12 mouse cellular contexts compared by ENCODE assay signal in the genomic region with DNA sequence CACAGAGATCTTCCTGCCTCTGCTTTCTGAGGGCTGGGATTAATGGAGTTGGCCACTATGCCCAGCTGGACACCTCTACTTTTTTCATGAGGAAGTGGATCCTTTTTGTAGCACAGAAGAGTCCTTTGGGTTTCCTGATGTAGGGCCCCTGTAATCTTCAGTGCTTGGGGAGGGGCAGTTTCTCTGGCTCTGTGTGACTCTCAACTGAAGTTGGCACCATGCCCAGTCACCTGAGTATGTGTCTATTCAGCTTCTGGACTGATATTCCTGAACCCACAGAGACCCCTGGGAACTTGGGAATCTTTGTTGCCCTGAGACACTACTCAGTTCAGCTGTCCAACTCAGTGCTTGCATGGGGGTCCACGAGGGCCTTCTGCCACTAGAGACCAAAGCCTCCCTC. TPM values are rescaled to one million over a fixed set of nuclear protein-coding genes. Genes with fewer than 3 reads are reported as not detected.
DNase-seq lines count a peak whose midpoint lies in the region; ATAC-seq and TF ChIP-seq lines count a peak whose summit lies in the region.
"Had no signal": no experiment of that assay in that cellular context is flagged by ENCODE, and none has a peak within 500 bp of the region (broad histone marks: within the 10 kb centered on the region; RNA-seq: fewer than 3 reads in every experiment).

No protein-coding gene starts in this region.

- H3K27ac ChIP-seq in heart, adult 2 months: peak overlapping the region; percentile 80
- peak overlapping the region; percentile 53 for H3K27ac ChIP-seq in lung, embryonic 15.5 days
- 0 out of 2 replicates have a peak overlapping the region, but pooled peaks have one; percentile 33 for H3K27ac ChIP-seq in intestine, embryonic 16.5 days (ENCODE audit: low read length)
- H3K27ac ChIP-seq in stomach, embryonic 16.5 days (ENCODE audit: low read length): peak overlapping the region; percentile 15; the same call in 1 of the 2 replicates
- H3K27ac ChIP-seq: kidney, postnatal 0 days; limb, embryonic 12.5 days; midbrain, embryonic 10.5 days had no signal

- no peak overlapping the region for H3K4me2 ChIP-seq in lung, embryonic 15.5 days
- no peak overlapping the region for H3K4me2 ChIP-seq in intestine, embryonic 16.5 days (ENCODE audit: low read depth, low read length)
- H3K4me2 ChIP-seq in stomach, embryonic 16.5 days (ENCODE audit: low read depth, low read length): no peak overlapping the region
- H3K4me2 ChIP-seq: limb, embryonic 12.5 days had no signal

- no peak for ATAC-seq in lung, embryonic 15.5 days (ENCODE audit: borderline replicate concordance, extremely low read depth, low FRiP score, low TSS enrichment)
- peak; percentile 82 for ATAC-seq in intestine, embryonic 16.5 days
- ATAC-seq in stomach, embryonic 16.5 days (ENCODE audit: insufficient read depth, low FRiP score): peak; percentile 12; the same call in 1 of the 2 replicates
- ATAC-seq: forebrain, embryonic 16.5 days had no signal

- TF ChIP-seq CTCF in heart, adult 2 months (IDR thresholded peaks at IDR 0.05): no peak

- DNase-seq in heart, adult 2 months: peak in 1 of 2 experiments; percentile 25
- no peak for DNase-seq in heart, adult 9 months (ENCODE audit: low spot score in 2 of 2)
- no peak for DNase-seq in lung, postnatal 10 days
- DNase-seq in MN1 (ENCODE audit: low spot score): no peak
- DNase-seq in thymus, postnatal 4 days: no peak

- H3K36me3 ChIP-seq in heart, adult 2 months (ENCODE audit: control insufficient read depth, insufficient read depth, low read length): peaks cover 18% of the 10 kb centered on the region
- no peaks in the 10 kb centered on the region for H3K36me3 ChIP-seq in lung, embryonic 15.5 days
- H3K36me3 ChIP-seq in intestine, embryonic 16.5 days (ENCODE audit: control insufficient read depth, insufficient read depth, low read length): no peaks in the 10 kb centered on the region
- H3K36me3 ChIP-seq in stomach, embryonic 16.5 days (ENCODE audit: control insufficient read depth, insufficient read depth, low read length): no peaks in the 10 kb centered on the region
- H3K36me3 ChIP-seq: limb, embryonic 12.5 days; midbrain, embryonic 10.5 days had no signal

- WGBS in heart, adult 2 months: 55% methylated on average over 1 of the region's 1 CpGs
- 65% methylated on average over 1 of the region's 1 CpGs for WGBS in lung, embryonic 15.5 days
- WGBS in intestine, embryonic 16.5 days: 58% methylated on average over 1 of the region's 1 CpGs
- 57% methylated on average over 1 of the region's 1 CpGs for WGBS in stomach, embryonic 16.5 days

- no peak overlapping the region for H3K4me3 ChIP-seq in heart, adult 2 months
- H3K4me3 ChIP-seq in lung, embryonic 15.5 days: no peak overlapping the region
- no peak overlapping the region for H3K4me3 ChIP-seq in intestine, embryonic 16.5 days (ENCODE audit: low read length)
- H3K4me3 ChIP-seq in stomach, embryonic 16.5 days (replicated peaks; ENCODE audit: low read length): no peak overlapping the region
- H3K4me3 ChIP-seq: limb, embryonic 12.5 days; midbrain, embryonic 10.5 days had no signal

- no peaks in the 10 kb centered on the region for H3K9me3 ChIP-seq in lung, embryonic 15.5 days
- H3K9me3 ChIP-seq in intestine, embryonic 16.5 days (ENCODE audit: control insufficient read depth, low read length): no peaks in the 10 kb centered on the region
- no peaks in the 10 kb centered on the region for H3K9me3 ChIP-seq in stomach, embryonic 16.5 days (replicated peaks; ENCODE audit: control insufficient read depth, low read length)
- H3K9me3 ChIP-seq: limb, embryonic 12.5 days; midbrain, embryonic 10.5 days had no signal

- H3K4me1 ChIP-seq in heart, adult 2 months (ENCODE audit: control insufficient read depth, insufficient read depth, low read length): peaks cover 55% of the 10 kb centered on the region
- H3K4me1 ChIP-seq in lung, embryonic 15.5 days: peaks cover 65% of the 10 kb centered on the region
- H3K4me1 ChIP-seq in intestine, embryonic 16.5 days (ENCODE audit: control insufficient read depth, insufficient read depth, low read length): peaks cover 37% of the 10 kb centered on the region
- H3K4me1 ChIP-seq in stomach, embryonic 16.5 days (ENCODE audit: control insufficient read depth, insufficient read depth, low read length): peaks cover 45% of the 10 kb centered on the region

- no peaks in the 10 kb centered on the region for H3K27me3 ChIP-seq in heart, adult 2 months (ENCODE audit: control insufficient read depth, insufficient read depth, low read length)
- H3K27me3 ChIP-seq in lung, embryonic 15.5 days: no peaks in the 10 kb centered on the region
- no peaks in the 10 kb centered on the region for H3K27me3 ChIP-seq in intestine, embryonic 16.5 days (replicated peaks; ENCODE audit: control insufficient read depth, insufficient read depth, low read length)
- H3K27me3 ChIP-seq in stomach, embryonic 16.5 days (ENCODE audit: control insufficient read depth, insufficient read depth, low read length): no peaks in the 10 kb centered on the region
- H3K27me3 ChIP-seq: limb, embryonic 12.5 days had no signal

- TF ChIP-seq POLR2A in heart, adult 2 months (IDR thresholded peaks at IDR 0.05; ENCODE audit: insufficient read depth, low read depth, low read length): no peak

- no peak for TF ChIP-seq EP300 in heart, adult 2 months (IDR thresholded peaks at IDR 0.05; ENCODE audit: insufficient read depth, low read depth, low read length)

- no peak overlapping the region for H3K9ac ChIP-seq in heart, adult 2 months (ENCODE audit: low read depth, low read length)
- no peak overlapping the region for H3K9ac ChIP-seq in lung, embryonic 15.5 days
- H3K9ac ChIP-seq in intestine, embryonic 16.5 days (ENCODE audit: low read depth, low read length): no peak overlapping the region
- no peak overlapping the region for H3K9ac ChIP-seq in stomach, embryonic 16.5 days (ENCODE audit: low read length)
- H3K9ac ChIP-seq: limb, embryonic 12.5 days had no signal

- intact Hi-C loops in heart, adult 2 months (cut with DNase I): loop anchor here (2.0 kb wide), 1 partner anchor 24 kb away; no protein-coding TSS in a partner anchor

- no peaks in the 10 kb centered on the region; the same call in 1 of the 2 replicates for H3K79me2 ChIP-seq in heart, adult 2 months (replicated peaks; ENCODE audit: control insufficient read depth, insufficient read depth, low read length)

RNA-seq across cellular contexts. Expression of a gene that starts 37.0 kb away (rescaled TPM):
- total RNA-seq in heart, adult 2 months (2021): 10 to 100 TPM; 45.6 to 47.9 TPM
- polyA plus RNA-seq in heart, adult 2 months (2012; rRNA removed): 34.5 and 37.5 TPM in 2 replicates
- polyA plus RNA-seq in lung, embryonic 15.5 days (2015; fragmentation: Nextera tagmentation; extraction: Ambion mirVana): 54.2 and 60.2 TPM in 2 replicates
- polyA plus RNA-seq in intestine, embryonic 16.5 days (2015; fragmentation: Nextera tagmentation; extraction: Ambion mirVana): 27.0 and 28.7 TPM in 2 replicates
- polyA plus RNA-seq in stomach, embryonic 16.5 days (2015; fragmentation: Nextera tagmentation; extraction: Ambion mirVana): 29.2 and 31.2 TPM in 2 replicates

Comparison
In these comparisons a context has a peak if more than half of its experiments do, and no peak if none do; other contexts are left out.
1. H3K27ac ChIP-seq: peak in every context shown above with its lines; median percentile 80 in heart, adult 2 months; 53 in lung, embryonic 15.5 days; 33 in intestine, embryonic 16.5 days; 15 in stomach, embryonic 16.5 days.